Mouse (Mus musculus) MEL (cell line): ENCODE data around the gene Tbx3. TPM values are rescaled to one million over a fixed set of nuclear protein-coding genes. Genes with fewer than 3 reads are reported as not detected.

ENCODE experiments used
- DNase-seq: peaks from one replicate; pipeline ENCODE4 v3.0.0; 2011; ENCODE audit warnings: low read depth, low spot score
- H3K27ac ChIP-seq: 2 replicates; pipeline ENCODE4 v1.5.1; 2012; ENCODE audit warnings: low read depth, mild to moderate bottlenecking, control low read depth, low read length, moderate library complexity; ENCODE audit not compliant: control insufficient read depth
- H3K27me3 ChIP-seq, 2 experiments: fragments of 150-350 bp in 1 of 2; sonication (generic) in 1 of 2; 2 replicates each; pipeline ENCODE4 v1.6.1; 2012; ENCODE audit warnings: low read length in 2 of 2, mild to moderate bottlenecking in 2 of 2, improper control_type of control experiment in 1 of 2, moderate library complexity in 1 of 2; ENCODE audit not compliant: insufficient read depth in 2 of 2, control insufficient read depth in 1 of 2
- H3K36me3 ChIP-seq, 2 experiments: 2 replicates each; pipeline ENCODE4 v1.6.1; 2012 to 2014; ENCODE audit warnings: low read length in 2 of 2, improper control_type of control experiment in 1 of 2, inconsistent platforms in 1 of 2, mild to moderate bottlenecking in 1 of 2; ENCODE audit not compliant: insufficient read depth in 2 of 2, control insufficient read depth in 1 of 2
- H3K4me1 ChIP-seq, 2 experiments: fragments of 150-350 bp in 1 of 2; sonication (generic) in 1 of 2; 2 replicates each; pipeline ENCODE4 v1.6.1; 2012; ENCODE audit warnings: low read length in 2 of 2, improper control_type of control experiment in 1 of 2, mild to moderate bottlenecking in 1 of 2; ENCODE audit not compliant: insufficient read depth in 2 of 2, control insufficient read depth in 1 of 2
- H3K4me3 ChIP-seq, 2 experiments: fragments of 150-350 bp in 1 of 2; sonication (generic) in 1 of 2; 2 replicates each; pipeline ENCODE4 v1.5.1; 2012; ENCODE audit warnings: low read depth in 2 of 2, low read length in 2 of 2, mild to moderate bottlenecking in 2 of 2, moderate library complexity in 2 of 2, control low read depth in 1 of 2, improper control_type of control experiment in 1 of 2; ENCODE audit not compliant: control insufficient read depth in 1 of 2, insufficient read depth in 1 of 2
- H3K79me2 ChIP-seq: 2 replicates; pipeline ENCODE4 v1.6.1; 2012; ENCODE audit warnings: mild to moderate bottlenecking, low read length, moderate library complexity; ENCODE audit not compliant: control insufficient read depth, poor library complexity, insufficient read depth
- H3K9ac ChIP-seq: 2 replicates; pipeline ENCODE4 v1.6.1; 2012; ENCODE audit warnings: low read depth, mild to moderate bottlenecking, control low read depth, low read length, moderate library complexity; ENCODE audit not compliant: control insufficient read depth, poor library complexity, severe bottlenecking
- H3K9me3 ChIP-seq: fragments of 150-350 bp; sonication (generic); replicated peaks from 2 replicates; pipeline ENCODE4 v1.6.1; 2012; ENCODE audit warnings: mild to moderate bottlenecking, low read length, improper control_type of control experiment, moderate library complexity; ENCODE audit not compliant: insufficient read depth
- CTCF ChIP-seq, 3 experiments: IDR thresholded peaks in 2 of 3; conservative IDR thresholded peaks in 1 of 3; 2 replicates each; pipeline ENCODE4 v1.5.1; 2011 to 2012; ENCODE audit warnings: low read length in 3 of 3, low read depth in 2 of 3, mild to moderate bottlenecking in 2 of 3, improper control_type of control experiment in 1 of 3, inconsistent platforms in 1 of 3, mixed read lengths in 1 of 3, moderate library complexity in 1 of 3; ENCODE audit not compliant: control insufficient read depth in 1 of 3, insufficient read depth in 1 of 3, poor library complexity in 1 of 3, severe bottlenecking in 1 of 3
- ELF1 ChIP-seq: IDR thresholded peaks from 2 replicates; pipeline ENCODE4 v1.6.1; 2014; ENCODE audit warnings: low read depth, mild to moderate bottlenecking, inconsistent platforms, low read length, improper control_type of control experiment, moderate library complexity
- EP300 ChIP-seq, 2 experiments: IDR thresholded peaks; 2 replicates each; pipeline ENCODE4 v1.6.1; 2011; ENCODE audit warnings: improper control_type of control experiment in 2 of 2, low read length in 2 of 2, low read depth in 1 of 2, mild to moderate bottlenecking in 1 of 2
- ETS1 ChIP-seq: IDR thresholded peaks from 2 replicates; pipeline ENCODE4 v1.6.1; 2012; ENCODE audit warnings: low read depth, mild to moderate bottlenecking, inconsistent platforms, low read length, improper control_type of control experiment, moderate library complexity
- HCFC1 ChIP-seq: IDR thresholded peaks from 2 replicates; pipeline ENCODE4 v1.6.1; 2012; ENCODE audit warnings: low read depth, mild to moderate bottlenecking, inconsistent platforms, low read length, improper control_type of control experiment, moderate library complexity
- JUND ChIP-seq: IDR thresholded peaks from 2 replicates; pipeline ENCODE4 v1.6.1; 2011; ENCODE audit warnings: low read depth, mild to moderate bottlenecking, improper control_type of control experiment, low read length
- MAX ChIP-seq: IDR thresholded peaks from 2 replicates; pipeline ENCODE4 v1.6.1; 2011; ENCODE audit warnings: low read length, improper control_type of control experiment
- MAZ ChIP-seq: IDR thresholded peaks from 2 replicates; pipeline ENCODE4 v1.6.1; 2012; ENCODE audit warnings: low read depth, mild to moderate bottlenecking, inconsistent platforms, low read length, improper control_type of control experiment
- MEF2A ChIP-seq: IDR thresholded peaks from 2 replicates; pipeline ENCODE4 v1.6.1; 2014; ENCODE audit warnings: low read depth, mild to moderate bottlenecking, inconsistent platforms, low read length, improper control_type of control experiment; ENCODE audit not compliant: poor library complexity, insufficient replicate concordance, severe bottlenecking; ENCODE audit errors: extremely low read depth
- MYB ChIP-seq: IDR thresholded peaks from 2 replicates; pipeline ENCODE4 v1.6.1; 2011; ENCODE audit warnings: mild to moderate bottlenecking, low read depth, low read length, improper control_type of control experiment
- NELFE ChIP-seq: IDR thresholded peaks from 2 replicates; pipeline ENCODE4 v1.6.1; 2011; ENCODE audit warnings: low read depth, low read length, improper control_type of control experiment
- NRF1 ChIP-seq: IDR thresholded peaks from 2 replicates; pipeline ENCODE4 v1.6.1; 2014; ENCODE audit warnings: low read depth, mild to moderate bottlenecking, inconsistent platforms, low read length, improper control_type of control experiment, moderate library complexity; ENCODE audit not compliant: poor library complexity, insufficient read depth, severe bottlenecking
- POLR2AphosphoS2 ChIP-seq: IDR thresholded peaks from 2 replicates; pipeline ENCODE4 v1.6.1; 2011; ENCODE audit warnings: low read length, improper control_type of control experiment
- POLR2AphosphoS5 ChIP-seq: IDR thresholded peaks from 2 replicates; pipeline ENCODE4 v1.6.1; 2012; ENCODE audit warnings: low read depth, borderline replicate concordance, mild to moderate bottlenecking, inconsistent platforms, low read length, moderate library complexity, mixed read lengths
- RAD21 ChIP-seq: IDR thresholded peaks from 2 replicates; pipeline ENCODE4 v1.6.1; 2011; ENCODE audit warnings: mild to moderate bottlenecking, low read depth, low read length, improper control_type of control experiment
- SMC3 ChIP-seq: IDR thresholded peaks from 2 replicates; pipeline ENCODE4 v1.6.1; 2011; ENCODE audit warnings: low read depth, low read length, improper control_type of control experiment
- TAL1 ChIP-seq: IDR thresholded peaks from 2 replicates; pipeline ENCODE4 v1.6.1; 2012; ENCODE audit warnings: mild to moderate bottlenecking, inconsistent platforms, low read length, moderate library complexity, mixed read lengths
- TBP ChIP-seq: IDR thresholded peaks from 2 replicates; pipeline ENCODE4 v1.8.0; 2011; ENCODE audit warnings: low read depth, low read length, improper control_type of control experiment
- TCF12 ChIP-seq: IDR thresholded peaks from 2 replicates; pipeline ENCODE4 v1.6.1; 2014; ENCODE audit warnings: low read depth, mild to moderate bottlenecking, inconsistent platforms, low read length, improper control_type of control experiment, moderate library complexity
- UBTF ChIP-seq: IDR thresholded peaks from 2 replicates; pipeline ENCODE4 v1.6.1; 2012; ENCODE audit warnings: low read depth, mild to moderate bottlenecking, inconsistent platforms, low read length, improper control_type of control experiment, moderate library complexity, borderline replicate concordance; ENCODE audit not compliant: insufficient read depth
- ZC3H11A ChIP-seq: IDR thresholded peaks from 2 replicates; pipeline ENCODE4 v1.6.1; 2012; ENCODE audit warnings: low read depth, mild to moderate bottlenecking, inconsistent platforms, low read length, improper control_type of control experiment
- ZKSCAN1 ChIP-seq: IDR thresholded peaks from 2 replicates; pipeline ENCODE4 v1.6.1; 2012; ENCODE audit warnings: low read depth, mild to moderate bottlenecking, inconsistent platforms, low read length, improper control_type of control experiment, moderate library complexity
- ZNF384 ChIP-seq: IDR thresholded peaks from 2 replicates; pipeline ENCODE4 v1.6.1; 2012; ENCODE audit warnings: low read depth, mild to moderate bottlenecking, inconsistent platforms, low read length, improper control_type of control experiment
- polyA plus RNA-seq, 2 experiments: library from polyadenylated mRNA; stranded (reverse) in 1 of 2; unstranded in 1 of 2; fragments of >175 nt in 1 of 2; fragments of >200 nt in 1 of 2; gene quantifications; 2 replicates each; pipeline versions ENCODE4 v1.2.1 to v1.2.4; 2012; ENCODE audit warnings: low replicate concordance in 2 of 2, low read depth in 1 of 2; ENCODE audit not compliant: insufficient read length in 2 of 2, insufficient read depth in 1 of 2, missing spikeins in 1 of 2
- total RNA-seq: library from RNA; depleted of rRNA; stranded (reverse); fragments of 300-350 nt; gene quantifications from 2 replicates; pipeline ENCODE4 v1.2.3, GENCODE M21; 2012

Tbx3 gene
- total and polyA plus RNA-seq, 3 experiments, result not detected

GRCm38 (mm10) chr5:119628100-119628499 is 42.4 kb upstream of the Tbx3 start:
- H3K9ac ChIP-seq, result no peak overlapping the region
- TF ChIP-seq NELFE (no peak), JUND (no peak), NRF1 (no peak), ETS1 (no peak), MYB (no peak), CTCF (IDR thresholded peaks at IDR 0.05 in 2 of 3, conservative IDR thresholded peaks at IDR 0.05 in 1 of 3; ENCODE audit: control insufficient read depth in 1 of 3, insufficient read depth in 1 of 3, low read depth in 2 of 3, low read length in 3 of 3, poor library complexity in 1 of 3, severe bottlenecking in 1 of 3) (no peak), ZKSCAN1 (no peak), SMC3 (no peak), POLR2AphosphoS5 (no peak), TAL1 (no peak), ELF1 (no peak), MEF2A (no peak), MAZ (no peak), RAD21 (no peak), UBTF (no peak), HCFC1 (no peak), EP300 (IDR thresholded peaks at IDR 0.05; ENCODE audit: low read depth in 1 of 2, low read length in 2 of 2) (no peak), ZNF384 (no peak), MAX (no peak)
- TF ChIP-seq, all 39 proteins: peak for 0
- Histone ChIP-seq H3K27me3 (no peaks in the 10 kb centered on the region), H3K36me3 (no peaks in the 10 kb centered on the region), H3K79me2 (no peaks in the 10 kb centered on the region), H3K9me3 (no peaks in the 10 kb centered on the region), H3K4me1 (no peaks in the 10 kb centered on the region), H3K4me3 (no peak overlapping the region), H3K27ac (no peak overlapping the region)
- DNase-seq, result no peak

- Histone ChIP-seq H3K27ac (no peak overlapping the region), H3K9me3 (no peaks in the 10 kb centered on the region), H3K9ac (no peak overlapping the region), H3K36me3 (no peaks in the 10 kb centered on the region), H3K4me3 (no peak overlapping the region), H3K79me2 (no peaks in the 10 kb centered on the region), H3K4me1 (no peaks in the 10 kb centered on the region), H3K27me3 (no peaks in the 10 kb centered on the region)
- TF ChIP-seq ZC3H11A (no peak), CTCF (IDR thresholded peaks at IDR 0.05 in 2 of 3, conservative IDR thresholded peaks at IDR 0.05 in 1 of 3; ENCODE audit: control insufficient read depth in 1 of 3, insufficient read depth in 1 of 3, low read depth in 2 of 3, low read length in 3 of 3, poor library complexity in 1 of 3, severe bottlenecking in 1 of 3) (no peak), TBP (no peak), TCF12 (no peak), POLR2AphosphoS2 (no peak), SMC3 (no peak)
- no peak for DNase-seq
These were observed 41.6 kb upstream of the Tbx3 start for GRCm38 (mm10) chr5:119628746-119629327.
